Mouse (Mus musculus) neural tube, embryonic 11.5 days (tissue): ENCODE measurements at regions not wholly inside any gene's neighbourhood (a gene's known extent, or its start where the extent isn't known, plus 50 kb on each side); places are given as distances from the start of the nearest gene placed in this dataset.
A peak's percentile ranks its signal among the peaks of the same experiment; 100 is the strongest.

Source experiments
- ATAC-seq: fragments of 200-750 bp; cut with Nextera tagmentation; 2 replicates; pipeline ENCODE4 v1.8.0; 2017; ENCODE audit warnings: moderate number of reproducible peaks, mild to moderate bottlenecking, moderate TSS enrichment, moderate library complexity; ENCODE audit not compliant: insufficient read depth, low FRiP score, low TSS enrichment
- DNase-seq: peaks from one replicate; pipeline ENCODE4 v3.0.0-alpha.2; 2015; ENCODE audit warnings: low spot score
- H3K27ac ChIP-seq: fragments of 300-500 bp; sonication (generic); 2 replicates; pipeline ENCODE4 v1.5.1; 2014; ENCODE audit warnings: low read depth, mild to moderate bottlenecking, low read length
- H3K27me3 ChIP-seq: fragments of 300-500 bp; sonication (generic); 2 replicates; pipeline ENCODE4 v1.6.1; 2014; ENCODE audit warnings: mild to moderate bottlenecking, low read length, mixed read lengths; ENCODE audit not compliant: control insufficient read depth, insufficient read depth
- H3K36me3 ChIP-seq: fragments of 300-500 bp; sonication (generic); 2 replicates; pipeline ENCODE4 v1.6.1; 2014; ENCODE audit warnings: mild to moderate bottlenecking, low read length, moderate library complexity, mixed read lengths; ENCODE audit not compliant: control insufficient read depth, insufficient read depth
- H3K4me1 ChIP-seq: fragments of 300-500 bp; sonication (generic); 2 replicates; pipeline ENCODE4 v1.6.1; 2014; ENCODE audit warnings: low read length, mixed read lengths; ENCODE audit not compliant: control insufficient read depth, insufficient read depth
- H3K4me2 ChIP-seq: fragments of 300-500 bp; sonication (generic); 2 replicates; pipeline ENCODE4 v1.6.1; 2014; ENCODE audit warnings: low read depth, mild to moderate bottlenecking, moderate library complexity
- H3K4me3 ChIP-seq: fragments of 300-500 bp; sonication (generic); 2 replicates; pipeline ENCODE4 v1.5.1; 2014; ENCODE audit warnings: low read depth, low read length
- H3K9ac ChIP-seq: fragments of 300-500 bp; sonication (generic); 2 replicates; pipeline ENCODE4 v1.6.1; 2014; ENCODE audit warnings: mild to moderate bottlenecking, low read length
- H3K9me3 ChIP-seq: fragments of 300-500 bp; sonication (generic); 2 replicates; pipeline ENCODE4 v1.6.1; 2016; ENCODE audit warnings: low read length; ENCODE audit not compliant: control insufficient read depth
- WGBS: fragments of 180-500 bp; shearing (Covaris S2); extraction: QIAGEN DNeasy Blood & Tissue Kit; methylation state at CpG from one replicate; pipeline ENCODE4 v1.1.7; 2014; 5-methylcytosine and 5-hydroxymethylcytosine counted together

DNA sequence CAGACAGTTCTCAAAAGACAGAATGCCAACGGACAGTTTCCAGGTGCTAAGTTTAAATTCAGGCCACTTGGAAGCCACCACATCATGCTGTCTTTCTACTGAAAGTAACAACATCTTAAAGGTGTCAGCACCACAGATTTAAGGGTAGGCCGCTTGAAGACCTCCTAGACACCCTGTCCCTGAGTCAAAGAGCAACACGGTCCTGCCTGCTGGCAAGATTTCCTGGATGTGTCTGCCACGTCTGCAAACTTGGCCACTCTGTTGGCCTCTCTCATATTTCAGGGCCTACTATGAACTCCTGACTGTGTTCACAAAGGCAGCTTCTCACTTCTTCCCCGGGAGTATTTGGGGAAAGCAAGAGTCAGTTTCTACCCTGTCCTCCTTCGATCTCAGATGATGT lies 194.7 kb upstream of the Esrrg start:
- Histone ChIP-seq H3K4me1 (peaks cover 3% of the 10 kb centered on the region; the same call in 1 of the 2 replicates), H3K36me3 (no peaks in the 10 kb centered on the region), H3K4me2 (no peak overlapping the region), H3K4me3 (no peak overlapping the region), H3K27me3 (no peaks in the 10 kb centered on the region), H3K9me3 (no peaks in the 10 kb centered on the region), H3K27ac (no peak overlapping the region), H3K9ac (no peak overlapping the region)
- 77% methylated on average over 6 of the region's 6 CpGs for WGBS
- DNase-seq = no peak
- no peak for ATAC-seq

DNA sequence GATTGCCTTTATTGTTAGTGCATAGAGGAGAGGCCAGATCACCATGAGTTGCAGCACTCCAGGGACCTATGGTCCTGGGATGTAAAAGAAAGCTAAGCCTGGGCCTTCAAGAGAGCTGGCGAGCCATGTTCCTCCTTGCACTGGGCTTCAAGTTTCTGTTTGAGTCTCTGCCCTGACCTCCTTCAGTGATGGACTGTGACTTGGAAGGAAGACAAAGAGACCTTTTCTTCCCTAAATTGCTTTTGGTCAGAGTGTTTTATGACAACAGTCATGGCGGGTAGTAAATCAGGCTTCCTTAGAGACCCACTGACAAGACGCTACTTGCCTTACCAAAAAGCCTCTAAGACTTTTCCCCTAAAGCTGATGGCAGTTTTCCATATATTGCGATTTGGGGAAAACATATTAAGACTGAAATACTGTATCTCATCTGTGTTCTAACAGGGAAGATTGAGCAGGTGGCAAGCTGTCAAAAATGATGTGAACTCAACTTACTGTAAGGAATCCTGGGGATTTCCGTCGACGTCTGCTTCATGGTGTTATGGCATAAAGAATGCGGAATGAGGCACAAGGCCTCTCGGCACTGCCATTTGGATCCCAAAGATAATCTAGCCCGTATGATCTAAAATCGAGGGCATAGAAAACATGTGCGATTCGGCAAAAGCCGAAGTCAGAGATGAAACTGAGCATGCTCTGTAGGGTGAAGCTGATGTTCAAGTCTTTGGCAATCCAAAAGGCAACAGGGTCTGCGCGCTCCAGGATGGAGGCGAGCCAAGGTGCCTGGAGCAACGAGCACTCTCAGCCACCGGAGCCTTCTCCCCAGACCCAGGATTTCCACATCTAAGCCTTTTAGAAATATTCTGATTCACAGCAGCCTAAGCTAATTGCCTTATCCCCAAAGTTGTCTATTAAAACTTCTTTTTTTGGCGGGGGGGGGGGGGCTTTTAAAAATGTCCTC lies 190.1 kb upstream of the Esrrg start:
- H3K4me3 ChIP-seq = no peak overlapping the region
- DNase-seq (no peak), ATAC-seq (no peak)
- WGBS = 74% methylated on average over 20 of the region's 20 CpGs
- peaks cover 3% of the 10 kb centered on the region; the same call in 1 of the 2 replicates for H3K4me1 ChIP-seq
- no peaks in the 10 kb centered on the region for H3K9me3 ChIP-seq
- H3K27ac ChIP-seq = no peak overlapping the region
- no peaks in the 10 kb centered on the region for H3K27me3 ChIP-seq
- no peak overlapping the region for H3K9ac ChIP-seq
- no peak overlapping the region for H3K4me2 ChIP-seq
- H3K36me3 ChIP-seq = no peaks in the 10 kb centered on the region

DNA sequence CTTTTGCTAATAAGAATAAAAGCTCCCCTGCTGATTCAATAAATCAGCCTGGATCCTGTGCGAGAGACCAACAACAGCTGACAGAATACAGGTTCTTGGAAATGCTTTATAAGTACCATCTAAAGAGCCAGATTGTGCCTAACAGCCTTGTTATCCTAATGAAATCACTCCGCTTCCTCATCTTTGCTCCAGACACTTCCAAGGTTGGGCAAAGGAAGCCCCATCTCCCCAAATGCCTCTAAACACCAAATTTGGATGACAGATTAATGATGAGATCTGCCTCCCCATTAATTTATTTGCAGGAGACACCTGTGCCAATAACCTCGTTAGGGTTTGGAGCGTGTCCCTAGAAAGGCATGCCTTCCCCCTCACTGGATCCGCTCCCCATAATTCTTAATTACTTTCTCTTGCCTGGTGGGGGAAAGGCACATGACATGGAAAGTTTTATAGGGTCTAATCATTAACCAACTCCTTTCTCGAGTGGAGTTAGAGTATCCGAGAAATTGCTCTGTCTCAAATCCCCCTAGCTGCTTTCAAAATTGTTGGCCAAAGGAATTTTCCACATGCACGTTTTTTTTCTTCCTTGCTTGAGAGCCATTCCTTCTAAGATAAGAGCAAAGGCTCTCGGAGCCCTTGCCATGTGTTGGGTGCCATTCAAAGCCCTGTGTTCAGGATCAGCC lies 179.9 kb upstream of the Esrrg start:
- Histone ChIP-seq H3K27ac (no peak overlapping the region), H3K9me3 (no peaks in the 10 kb centered on the region), H3K9ac (no peak overlapping the region), H3K4me1 (no peaks in the 10 kb centered on the region), H3K4me2 (no peak overlapping the region), H3K27me3 (no peaks in the 10 kb centered on the region), H3K4me3 (no peak overlapping the region), H3K36me3 (no peaks in the 10 kb centered on the region)
- DNase-seq (no peak), ATAC-seq (no peak)
- 50% methylated on average over 9 of the region's 9 CpGs for WGBS

DNA sequence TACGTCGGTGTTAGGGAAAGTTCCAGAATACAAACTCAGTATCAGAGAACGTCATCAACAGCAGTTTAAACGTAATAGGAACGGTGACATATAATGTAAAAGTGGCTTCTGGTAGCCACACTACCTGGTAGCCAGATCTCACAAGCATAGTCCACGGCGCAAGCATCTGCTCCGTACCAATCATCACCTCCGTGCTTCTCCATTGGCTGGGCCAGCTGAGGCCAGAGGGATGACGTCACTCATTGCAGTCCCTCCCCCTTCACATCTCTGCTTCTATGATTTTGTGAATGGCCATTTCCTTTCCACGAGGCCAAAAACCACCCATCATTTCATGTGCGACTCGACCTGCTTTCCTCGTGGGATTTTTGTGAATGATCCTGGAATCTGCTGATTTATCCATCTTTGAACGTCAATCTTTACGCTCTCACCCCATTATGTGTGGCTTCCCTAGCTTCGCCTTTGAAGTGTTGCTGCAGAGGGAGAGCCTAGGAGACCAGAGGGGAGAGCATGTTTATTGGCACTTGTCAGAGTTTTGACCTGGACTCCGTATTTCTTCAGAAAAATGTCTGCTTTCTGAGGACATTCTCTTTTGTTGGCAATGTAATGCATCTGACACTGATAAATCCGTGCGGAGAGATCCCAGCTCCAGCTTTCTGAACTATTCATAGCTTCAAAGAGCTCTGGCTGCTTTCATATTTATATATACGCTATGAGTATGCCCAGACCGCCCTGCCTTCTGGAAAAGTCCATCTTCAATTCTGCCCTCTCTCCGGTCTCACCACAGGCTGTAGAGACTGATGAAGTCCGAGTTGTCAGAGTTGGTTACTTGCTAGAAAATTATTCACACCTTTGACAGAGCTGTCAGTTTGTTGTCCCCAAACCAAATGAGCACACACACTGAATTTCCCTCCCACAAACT lies 174.6 kb upstream of the Esrrg start:
- WGBS = 89% methylated on average over 24 of the region's 24 CpGs
- Histone ChIP-seq H3K4me1 (no peaks in the 10 kb centered on the region), H3K9me3 (no peaks in the 10 kb centered on the region), H3K4me2 (no peak overlapping the region), H3K36me3 (no peaks in the 10 kb centered on the region), H3K27me3 (no peaks in the 10 kb centered on the region), H3K4me3 (no peak overlapping the region), H3K27ac (no peak overlapping the region), H3K9ac (no peak overlapping the region)
- DNase-seq (no peak), ATAC-seq (no peak)

DNA sequence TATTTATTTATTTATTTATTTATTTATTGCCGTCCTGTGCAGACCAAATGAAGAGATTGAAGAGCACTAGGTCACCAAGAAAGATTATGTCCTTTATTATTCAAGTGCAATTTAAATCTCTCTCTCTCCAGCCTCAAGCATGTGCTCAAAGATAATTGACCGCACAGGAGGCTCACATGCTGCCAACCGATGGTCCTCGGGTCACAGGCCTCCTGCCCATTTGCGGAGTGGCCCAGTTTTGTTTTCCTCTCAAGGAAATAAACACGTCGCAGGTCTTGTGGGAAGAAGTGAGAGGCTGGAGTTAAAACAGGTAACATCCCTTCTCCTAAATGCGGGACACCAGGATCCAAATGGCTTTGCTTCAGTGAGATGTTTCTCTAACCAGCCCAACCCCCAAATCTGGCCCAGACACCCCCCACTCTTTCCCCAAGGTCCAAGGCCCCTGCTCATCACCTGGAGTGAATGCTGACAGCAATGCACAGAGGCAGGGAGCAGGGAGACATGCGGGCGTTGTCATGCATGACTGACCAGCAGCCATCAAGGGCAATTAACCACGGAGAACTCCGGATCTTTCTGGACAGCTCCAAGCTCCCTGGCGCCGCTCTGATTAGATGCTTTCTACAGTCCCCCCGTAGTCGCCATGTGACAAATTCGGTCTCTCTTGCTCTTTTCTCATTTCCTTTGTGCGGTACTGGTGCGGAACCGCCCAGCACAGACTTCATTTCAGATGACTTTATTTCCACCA lies 169.2 kb upstream of the Esrrg start:
- Histone ChIP-seq H3K27ac (no peak overlapping the region), H3K9ac (no peak overlapping the region), H3K4me2 (no peak overlapping the region), H3K4me3 (no peak overlapping the region), H3K36me3 (no peaks in the 10 kb centered on the region), H3K27me3 (no peaks in the 10 kb centered on the region), H3K9me3 (no peaks in the 10 kb centered on the region), H3K4me1 (no peaks in the 10 kb centered on the region)
- no peak for ATAC-seq
- WGBS = 67% methylated on average over 20 of the region's 20 CpGs
- no peak for DNase-seq

DNA sequence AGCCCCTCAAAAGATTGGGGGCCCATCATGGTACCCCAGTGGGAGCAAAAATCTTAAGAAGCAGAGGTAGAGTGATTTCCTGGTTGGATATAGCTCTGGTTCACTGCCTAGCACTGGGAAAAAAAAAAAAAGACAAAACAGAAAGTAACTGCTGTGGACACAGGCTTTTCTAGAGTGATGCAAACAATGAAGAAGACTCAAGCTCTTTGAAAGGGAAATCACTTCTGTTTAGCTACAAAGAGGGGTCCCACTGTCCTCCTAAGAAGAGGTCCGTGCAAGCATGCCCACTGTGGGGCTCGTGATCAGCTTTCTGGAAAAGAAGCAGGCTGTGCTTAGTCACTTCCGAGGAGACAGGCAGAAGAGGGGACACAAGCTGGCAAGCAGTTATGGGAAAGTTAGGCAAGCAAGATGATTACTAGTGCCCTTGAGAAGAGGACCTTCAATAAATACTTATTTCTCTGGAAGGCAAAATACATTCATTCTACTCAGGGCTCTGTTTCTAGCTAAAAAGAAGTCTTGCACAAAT lies 166.9 kb upstream of the Esrrg start:
- DNase-seq = no peak
- 81% methylated on average over 3 of the region's 3 CpGs for WGBS
- H3K27me3 ChIP-seq = no peaks in the 10 kb centered on the region
- H3K4me2 ChIP-seq = no peak overlapping the region
- no peaks in the 10 kb centered on the region for H3K36me3 ChIP-seq
- H3K27ac ChIP-seq = no peak overlapping the region
- no peak overlapping the region for H3K9ac ChIP-seq
- ATAC-seq = no peak
- H3K4me1 ChIP-seq = no peaks in the 10 kb centered on the region
- no peaks in the 10 kb centered on the region for H3K9me3 ChIP-seq
- no peak overlapping the region for H3K4me3 ChIP-seq

DNA sequence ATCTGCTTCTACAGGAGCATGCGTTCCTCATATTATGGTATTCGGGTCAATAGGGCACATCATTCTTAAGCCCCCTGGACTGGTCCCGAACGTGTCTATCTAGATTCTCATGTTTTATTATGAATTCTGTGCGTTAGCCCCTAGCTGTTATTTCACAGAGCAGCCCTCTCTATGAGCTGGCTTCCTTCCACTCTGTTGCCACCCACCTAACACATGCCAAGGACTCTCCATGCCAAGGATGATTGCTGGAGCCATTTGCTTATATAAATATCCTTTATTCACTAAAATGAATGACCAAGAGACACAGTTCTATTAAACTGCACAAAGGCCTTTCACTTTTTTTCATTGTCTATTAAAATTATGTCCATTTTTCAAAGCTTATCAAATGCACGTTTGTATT lies 162.1 kb upstream of the Esrrg start:
- Histone ChIP-seq H3K4me1 (0 out of 2 replicates have a peak, but pooled peaks cover 2% of the 10 kb centered on the region), H3K4me3 (no peak overlapping the region), H3K9me3 (no peaks in the 10 kb centered on the region), H3K9ac (no peak overlapping the region), H3K4me2 (no peak overlapping the region), H3K27ac (no peak overlapping the region), H3K36me3 (no peaks in the 10 kb centered on the region), H3K27me3 (no peaks in the 10 kb centered on the region)
- 85% methylated on average over 6 of the region's 6 CpGs for WGBS
- ATAC-seq (no peak), DNase-seq (no peak)

DNA sequence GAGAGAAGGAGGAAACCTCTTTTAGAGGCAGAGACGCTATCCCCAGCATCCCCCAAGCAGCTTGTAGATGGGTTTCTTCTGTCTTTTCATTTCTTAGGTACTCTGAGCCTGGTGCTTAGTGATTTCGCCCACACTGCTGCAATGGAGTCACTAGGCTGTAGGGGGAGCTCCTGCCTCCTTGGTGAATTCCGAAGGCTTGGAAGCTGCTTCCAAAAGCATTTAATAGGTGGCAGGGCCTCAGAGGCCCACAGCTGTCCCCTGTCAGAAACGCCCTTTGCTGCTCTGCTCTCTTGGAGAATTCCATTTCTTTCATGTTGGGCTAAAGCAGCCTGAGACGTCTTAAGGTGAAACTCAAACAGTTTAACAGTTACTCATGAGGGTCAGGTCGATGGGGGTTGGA lies 160.4 kb upstream of the Esrrg start:
- Histone ChIP-seq H3K4me3 (no peak overlapping the region), H3K27me3 (no peaks in the 10 kb centered on the region), H3K9ac (no peak overlapping the region), H3K27ac (no peak overlapping the region), H3K4me2 (no peak overlapping the region), H3K36me3 (no peaks in the 10 kb centered on the region), H3K9me3 (no peaks in the 10 kb centered on the region), H3K4me1 (0 out of 2 replicates have a peak, but pooled peaks cover 2% of the 10 kb centered on the region)
- DNase-seq = peak; percentile 79
- WGBS = 21% methylated on average over 6 of the region's 6 CpGs
- no peak for ATAC-seq
